Mouse (Mus musculus): ENCODE measurements around the gene Mrc2. TPM values are rescaled to one million over a fixed set of nuclear protein-coding genes. Genes with fewer than 3 reads are reported as not detected.

The Mrc2 gene
- polyA plus RNA-seq, 1 experiment from 2014 or later, result 35.7 TPM

GRCm38 (mm10) chr11:105281291-105281690, 11.2 kb upstream of the Mrc2 start:
- peaks cover 26% of the 10 kb centered on the region for H3K4me1 ChIP-seq
- ATAC-seq (ENCODE audit: insufficient number of reproducible peaks, low FRiP score, low TSS enrichment, low read depth), result no peak
- no peaks in the 10 kb centered on the region for H3K27me3 ChIP-seq
- WGBS, result 68% methylated on average over 7 of the region's 7 CpGs
- peaks cover 43% of the 10 kb centered on the region for H3K36me3 ChIP-seq
- peak overlapping the region; percentile 71 for H3K27ac ChIP-seq (replicated peaks)
- H3K4me2 ChIP-seq (replicated peaks), result no peak overlapping the region
- no peak overlapping the region for H3K4me3 ChIP-seq (replicated peaks)
- H3K9ac ChIP-seq, result no peak overlapping the region
- no peaks in the 10 kb centered on the region for H3K9me3 ChIP-seq (replicated peaks)

- H3K27me3 ChIP-seq, result no peaks in the 10 kb centered on the region
- H3K27ac ChIP-seq (replicated peaks), result peak overlapping the region; percentile 71
- WGBS, result 47% methylated on average over 12 of the region's 12 CpGs
- H3K4me3 ChIP-seq (replicated peaks), result no peak overlapping the region
- no peaks in the 10 kb centered on the region for H3K9me3 ChIP-seq (replicated peaks)
- H3K4me1 ChIP-seq, result peaks cover 26% of the 10 kb centered on the region
- H3K4me2 ChIP-seq (replicated peaks), result no peak overlapping the region
- no peak for ATAC-seq (ENCODE audit: insufficient number of reproducible peaks, low FRiP score, low TSS enrichment, low read depth)
- no peak overlapping the region for H3K9ac ChIP-seq
- peaks cover 41% of the 10 kb centered on the region for H3K36me3 ChIP-seq
Observed at GRCm38 (mm10) chr11:105281763-105282459, 10.5 kb upstream of the Mrc2 start.

GRCm38 (mm10) chr11:105282460-105282859, 10.0 kb upstream of the Mrc2 start:
- no peak overlapping the region for H3K4me3 ChIP-seq (replicated peaks)
- no peaks in the 10 kb centered on the region for H3K27me3 ChIP-seq
- peak; percentile 82 for ATAC-seq (ENCODE audit: insufficient number of reproducible peaks, low FRiP score, low TSS enrichment, low read depth)
- no peaks in the 10 kb centered on the region for H3K9me3 ChIP-seq (replicated peaks)
- peaks cover 40% of the 10 kb centered on the region for H3K36me3 ChIP-seq
- H3K9ac ChIP-seq, result no peak overlapping the region
- peaks cover 26% of the 10 kb centered on the region for H3K4me1 ChIP-seq
- 13% methylated on average over 2 of the region's 2 CpGs for WGBS
- peak overlapping the region; percentile 71; the same call in 1 of the 2 replicates for H3K27ac ChIP-seq (replicated peaks)
- no peak overlapping the region for H3K4me2 ChIP-seq (replicated peaks)

- no peak overlapping the region for H3K4me3 ChIP-seq (replicated peaks)
- H3K27me3 ChIP-seq, result no peaks in the 10 kb centered on the region
- peak overlapping the region; percentile 71; the same call in 1 of the 2 replicates for H3K27ac ChIP-seq (replicated peaks)
- 75% methylated on average over 9 of the region's 9 CpGs for WGBS
- H3K9me3 ChIP-seq (replicated peaks), result no peaks in the 10 kb centered on the region
- peaks cover 26% of the 10 kb centered on the region for H3K4me1 ChIP-seq
- peaks cover 38% of the 10 kb centered on the region for H3K36me3 ChIP-seq
- no peak overlapping the region for H3K4me2 ChIP-seq (replicated peaks)
- no peak for ATAC-seq (ENCODE audit: insufficient number of reproducible peaks, low FRiP score, low TSS enrichment, low read depth)
- no peak overlapping the region for H3K9ac ChIP-seq
Observed at GRCm38 (mm10) chr11:105283016-105283415, 9.4 kb upstream of the Mrc2 start.

- Histone ChIP-seq H3K4me3 (replicated peaks) (no peak overlapping the region), H3K9ac (no peak overlapping the region), H3K4me1 (peaks cover 49% of the 10 kb centered on the region), H3K27me3 (no peaks in the 10 kb centered on the region), H3K9me3 (replicated peaks) (no peaks in the 10 kb centered on the region), H3K4me2 (replicated peaks) (no peak overlapping the region), H3K27ac (replicated peaks) (peak overlapping the region; percentile 23; the same call in 1 of the 2 replicates), H3K36me3 (peaks cover 41% of the 10 kb centered on the region)
- ATAC-seq (ENCODE audit: insufficient number of reproducible peaks, low FRiP score, low TSS enrichment, low read depth), result 0 out of 2 replicates have a peak, but pooled peaks have one; percentile 31
- 31% methylated on average over 3 of the region's 3 CpGs for WGBS
Observed at GRCm38 (mm10) chr11:105285720-105286119, 6.7 kb upstream of the Mrc2 start.

GRCm38 (mm10) chr11:105289403-105289802, 3.0 kb upstream of the Mrc2 start:
- no peak overlapping the region for H3K9ac ChIP-seq
- H3K27me3 ChIP-seq, result no peaks in the 10 kb centered on the region
- 17% methylated on average over 3 of the region's 3 CpGs for WGBS
- no peak for ATAC-seq (ENCODE audit: insufficient number of reproducible peaks, low FRiP score, low TSS enrichment, low read depth)
- no peak overlapping the region for H3K4me2 ChIP-seq (replicated peaks)
- peak overlapping the region; percentile 48 for H3K27ac ChIP-seq (replicated peaks)
- H3K9me3 ChIP-seq (replicated peaks), result no peaks in the 10 kb centered on the region
- peaks cover 49% of the 10 kb centered on the region for H3K4me1 ChIP-seq
- H3K36me3 ChIP-seq, result peaks cover 23% of the 10 kb centered on the region
- no peak overlapping the region for H3K4me3 ChIP-seq (replicated peaks)

GRCm38 (mm10) chr11:105291681-105292123, 741 bp upstream of the Mrc2 start:
- peak overlapping the region; percentile 97 for H3K27ac ChIP-seq (replicated peaks)
- H3K9me3 ChIP-seq (replicated peaks), result no peaks in the 10 kb centered on the region
- peaks cover 13% of the 10 kb centered on the region for H3K36me3 ChIP-seq
- peak overlapping the region; percentile 82 for H3K9ac ChIP-seq
- peak; percentile 21; the same call in 1 of the 2 replicates for ATAC-seq (ENCODE audit: insufficient number of reproducible peaks, low FRiP score, low TSS enrichment, low read depth)
- H3K4me2 ChIP-seq (replicated peaks), result peak overlapping the region; percentile 56
- H3K4me1 ChIP-seq, result peaks cover 53% of the 10 kb centered on the region
- 5% methylated on average over 10 of the region's 10 CpGs for WGBS
- H3K4me3 ChIP-seq (replicated peaks), result peak overlapping the region; percentile 82
- H3K27me3 ChIP-seq, result no peaks in the 10 kb centered on the region

GRCm38 (mm10) chr11:105293101-105293581, 698 bp downstream of the Mrc2 start:
- Histone ChIP-seq H3K9me3 (replicated peaks) (no peaks in the 10 kb centered on the region), H3K4me2 (replicated peaks) (peak overlapping the region; percentile 56), H3K4me1 (peaks cover 52% of the 10 kb centered on the region), H3K9ac (peak overlapping the region; percentile 82), H3K27ac (replicated peaks) (peak overlapping the region; percentile 97), H3K4me3 (replicated peaks) (peak overlapping the region; percentile 82), H3K27me3 (no peaks in the 10 kb centered on the region), H3K36me3 (peaks cover 16% of the 10 kb centered on the region; the same call in 1 of the 2 replicates)
- ATAC-seq (ENCODE audit: insufficient number of reproducible peaks, low FRiP score, low TSS enrichment, low read depth), result peak; percentile 27; the same call in 1 of the 2 replicates
- WGBS, result under 1% methylated on average over 26 of the region's 26 CpGs

- Histone ChIP-seq H3K4me1 (peaks cover 46% of the 10 kb centered on the region), H3K9ac (peak overlapping the region; percentile 82), H3K27ac (replicated peaks) (peak overlapping the region; percentile 97), H3K9me3 (replicated peaks) (no peaks in the 10 kb centered on the region), H3K27me3 (no peaks in the 10 kb centered on the region), H3K4me2 (replicated peaks) (peak overlapping the region; percentile 56), H3K4me3 (replicated peaks) (peak overlapping the region; percentile 82), H3K36me3 (peaks cover 14% of the 10 kb centered on the region; the same call in 1 of the 2 replicates)
- ATAC-seq (ENCODE audit: insufficient number of reproducible peaks, low FRiP score, low TSS enrichment, low read depth), result no peak
- WGBS, result 3% methylated on average over 9 of the region's 9 CpGs
Observed at GRCm38 (mm10) chr11:105293901-105294494, 1.6 kb downstream of the Mrc2 start.

GRCm38 (mm10) chr11:105296084-105296483, 3.6 kb downstream of the Mrc2 start:
- Histone ChIP-seq H3K9me3 (replicated peaks) (no peaks in the 10 kb centered on the region), H3K4me3 (replicated peaks) (no peak overlapping the region), H3K4me1 (peaks cover 33% of the 10 kb centered on the region), H3K36me3 (peaks cover 14% of the 10 kb centered on the region; the same call in 1 of the 2 replicates), H3K9ac (no peak overlapping the region), H3K4me2 (replicated peaks) (no peak overlapping the region), H3K27me3 (no peaks in the 10 kb centered on the region), H3K27ac (replicated peaks) (no peak overlapping the region)
- ATAC-seq (ENCODE audit: insufficient number of reproducible peaks, low FRiP score, low TSS enrichment, low read depth), result no peak
- WGBS, result 91% methylated on average over 10 of the region's 10 CpGs

GRCm38 (mm10) chr11:105310197-105310596, 17.8 kb downstream of the Mrc2 start:
- H3K4me2 ChIP-seq (replicated peaks), result no peak overlapping the region
- no peak overlapping the region for H3K4me3 ChIP-seq (replicated peaks)
- ATAC-seq (ENCODE audit: insufficient number of reproducible peaks, low FRiP score, low TSS enrichment, low read depth), result no peak
- H3K27me3 ChIP-seq, result no peaks in the 10 kb centered on the region
- no peak overlapping the region for H3K9ac ChIP-seq
- H3K36me3 ChIP-seq, result peaks cover 11% of the 10 kb centered on the region
- 75% methylated on average over 7 of the region's 7 CpGs for WGBS
- no peak overlapping the region; the same call in 1 of the 2 replicates for H3K27ac ChIP-seq (replicated peaks)
- no peaks in the 10 kb centered on the region for H3K9me3 ChIP-seq (replicated peaks)
- peaks cover 49% of the 10 kb centered on the region for H3K4me1 ChIP-seq

Measured in embryonic facial prominence, embryonic 15.5 days (tissue).